Mouse (Mus musculus) natural killer cell, adult 2 months (primary cell): ENCODE measurements around the gene Sptan1.
A peak's percentile ranks its signal among the peaks of the same experiment; 100 is the strongest.

Experiments
- DNase-seq, 2 experiments: peaks; one replicate each; pipeline ENCODE4 v3.0.0; 2022; ENCODE audit warnings: low spot score in 2 of 2

Gene Sptan1

DNA sequence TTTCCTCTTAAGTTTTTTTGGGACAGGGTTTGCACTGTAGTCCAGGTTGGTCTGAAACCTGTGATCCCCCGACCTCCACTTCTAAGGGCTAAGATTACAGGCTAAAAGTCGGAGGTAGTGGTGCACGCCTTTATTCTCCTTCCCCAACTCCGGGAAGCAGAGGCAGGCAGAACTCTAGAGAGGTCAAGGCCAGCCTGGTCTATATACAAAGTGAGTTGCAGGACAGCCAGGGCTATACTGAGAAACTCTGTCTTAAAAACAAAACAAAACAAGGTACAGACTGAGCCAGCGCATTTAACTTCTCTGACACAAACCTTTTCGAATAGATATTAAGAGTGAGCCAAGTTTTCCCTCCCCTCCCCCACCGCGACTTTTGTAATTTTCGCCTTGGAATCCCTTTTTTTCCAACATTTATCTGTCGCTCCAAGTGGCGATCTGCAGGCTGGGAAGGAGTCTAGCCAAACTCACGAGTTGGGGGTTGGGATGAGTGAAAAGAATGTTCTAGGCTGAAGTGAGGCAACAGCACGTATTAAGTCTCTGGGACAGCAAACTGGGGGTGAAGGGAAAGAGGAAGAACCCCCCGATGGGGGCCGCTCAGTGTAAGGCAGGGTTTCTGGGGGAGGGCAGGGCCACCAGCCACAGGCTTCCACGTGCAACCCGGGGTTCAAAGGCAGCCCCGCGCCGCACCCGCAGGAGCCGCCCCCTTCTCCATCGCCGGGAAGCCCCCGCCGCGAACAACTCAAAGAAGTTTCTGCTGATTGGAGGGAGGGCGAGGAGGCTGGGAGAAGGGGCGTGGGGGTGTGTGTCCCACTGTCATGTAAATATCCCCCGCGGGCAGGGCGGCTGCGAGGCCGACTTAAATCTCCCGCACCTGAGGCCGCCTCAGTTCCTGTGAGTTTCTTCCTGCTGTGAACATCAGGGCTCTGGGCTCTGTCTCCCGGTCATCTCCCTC lies 96.1 kb downstream of the Sptan1 start:
- DNase-seq: peak; percentile 33 to 45

GRCm38 (mm10) chr2:30062249-30063093 lies 97.1 kb downstream of the Sptan1 start:
- peak in 1 of 2 experiments; percentile 26 for DNase-seq

DNA sequence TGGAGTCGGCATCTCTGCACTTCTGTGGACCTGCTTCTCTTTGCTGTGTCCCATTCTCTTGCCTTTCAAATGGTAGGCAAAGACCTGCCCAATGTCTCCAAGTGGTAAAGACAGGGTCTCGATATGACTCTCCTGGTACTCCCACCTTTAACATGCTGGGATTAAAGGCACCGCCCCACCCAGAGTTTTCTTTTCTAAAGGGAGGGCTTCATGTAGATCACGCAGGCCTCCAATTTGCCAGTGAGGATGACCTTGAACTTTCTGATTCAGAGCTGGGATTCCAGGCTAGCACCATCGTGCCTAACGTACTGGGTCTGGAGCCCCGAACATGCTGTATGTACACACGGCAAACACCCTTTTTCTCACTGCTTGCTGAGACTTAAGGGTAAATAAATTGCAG lies 97.9 kb downstream of the Sptan1 start:
- no peak for DNase-seq

- no peak for DNase-seq
Measured at GRCm38 (mm10) chr2:30063791-30064190, 98.4 kb downstream of the Sptan1 start.

- no peak for DNase-seq
Measured at GRCm38 (mm10) chr2:30064298-30064697, 98.9 kb downstream of the Sptan1 start.

- peak; percentile 87 to 91 for DNase-seq
Measured at GRCm38 (mm10) chr2:30066046-30066901, 100.9 kb downstream of the Sptan1 start.

- DNase-seq: peak in 1 of 2 experiments; percentile 42
Measured at GRCm38 (mm10) chr2:30067031-30067888, 101.9 kb downstream of the Sptan1 start.

- DNase-seq: no peak
Measured at GRCm38 (mm10) chr2:30067962-30068361, 102.6 kb downstream of the Sptan1 start.

- DNase-seq: no peak
Measured at GRCm38 (mm10) chr2:30072875-30073274, 107.5 kb downstream of the Sptan1 start.

DNA sequence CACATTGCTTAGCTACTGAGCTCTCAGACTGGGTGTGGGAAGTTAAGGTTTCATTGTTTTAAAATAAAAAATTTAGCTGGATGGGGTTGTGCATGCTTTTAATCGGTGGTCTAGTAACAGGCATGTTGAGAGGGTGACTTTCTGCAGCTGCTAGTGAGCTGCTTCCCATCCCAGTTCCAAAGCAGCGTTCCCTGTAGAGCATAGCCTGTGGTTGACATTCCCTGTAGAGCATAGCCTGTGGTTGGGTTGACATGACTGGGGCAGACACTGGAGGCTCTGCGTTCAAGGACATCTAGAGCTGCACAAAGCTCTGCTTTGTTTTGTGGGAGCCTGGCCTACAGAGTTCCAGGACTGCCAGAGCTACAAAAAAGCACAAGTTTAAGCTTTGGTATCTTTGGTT lies 107.9 kb downstream of the Sptan1 start:
- no peak for DNase-seq

GRCm38 (mm10) chr2:30075625-30076024 lies 110.3 kb downstream of the Sptan1 start:
- DNase-seq: no peak

- no peak for DNase-seq
Measured at GRCm38 (mm10) chr2:30076439-30076838, 111.1 kb downstream of the Sptan1 start.

DNA sequence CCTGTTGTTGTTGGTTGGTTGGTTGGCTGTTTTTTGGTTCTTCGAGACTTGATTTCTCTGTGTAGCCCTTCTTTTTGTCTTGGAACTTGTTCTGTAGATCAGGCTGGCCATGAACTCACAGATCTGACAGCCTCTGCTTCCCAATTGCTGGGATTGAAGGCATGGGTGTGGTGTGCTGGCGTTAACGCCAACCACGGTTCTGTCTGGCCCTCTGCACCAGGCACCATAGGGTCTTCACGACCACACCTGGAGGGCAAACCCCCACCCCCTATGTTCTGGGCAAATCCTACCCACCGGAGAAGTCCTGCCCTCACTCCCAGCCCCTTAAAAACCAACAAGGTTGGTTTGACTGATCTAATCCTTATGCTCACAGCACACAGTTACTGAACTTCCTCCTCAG lies 111.6 kb downstream of the Sptan1 start:
- no peak for DNase-seq

GRCm38 (mm10) chr2:30077502-30078348 lies 112.4 kb downstream of the Sptan1 start, which contains the start of gene Pkn3:
Pkn3 (plus strand) TSS chr2:30077684.
- DNase-seq: peak; percentile 69 to 82

DNA sequence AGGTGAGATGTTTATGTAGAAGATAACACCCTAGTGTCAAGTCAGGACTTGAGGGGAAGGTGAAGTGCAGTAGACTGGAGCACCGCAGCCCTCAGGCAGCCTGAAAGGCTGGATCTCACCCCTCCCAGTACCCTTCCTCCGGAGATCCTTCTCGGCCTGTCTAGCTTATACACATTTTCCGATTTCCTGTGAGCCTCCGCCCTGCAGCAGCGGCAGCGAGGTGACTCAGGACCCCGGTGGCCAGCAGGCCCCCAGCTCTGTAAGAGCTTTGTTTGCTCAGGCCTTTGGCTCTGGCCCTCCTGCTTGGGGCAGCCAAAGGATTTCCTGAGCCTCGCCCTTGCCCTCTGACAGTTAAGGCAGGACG lies 113.0 kb downstream of the Sptan1 start:
- DNase-seq: no peak

DNA sequence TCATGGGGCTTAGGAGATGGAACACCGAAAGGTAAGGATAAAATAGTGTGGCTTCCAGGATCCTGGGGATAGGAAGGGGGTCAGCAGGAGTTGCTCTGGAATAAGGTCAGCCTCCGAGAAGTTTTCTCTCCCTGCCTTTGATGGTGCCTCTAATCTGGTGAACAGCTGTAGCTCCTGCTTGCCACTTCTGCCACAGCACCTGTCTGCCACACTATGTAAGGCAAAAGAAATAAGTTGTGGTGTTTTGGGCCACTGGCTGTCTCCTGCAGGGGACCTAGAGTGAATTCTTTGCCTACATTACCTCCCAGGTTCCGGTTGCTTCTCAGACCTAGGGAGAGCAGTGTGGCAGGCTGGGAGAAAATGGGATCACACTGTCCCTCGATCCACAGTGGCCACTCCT lies 113.4 kb downstream of the Sptan1 start:
- no peak for DNase-seq

GRCm38 (mm10) chr2:30080181-30080800 lies 114.9 kb downstream of the Sptan1 start:
- no peak for DNase-seq
